Mouse (Mus musculus) limb, embryonic 14.5 days (tissue): Measurements from ENCODE around the gene Lrig3. TPM values are rescaled to one million over a fixed set of nuclear protein-coding genes. Genes with fewer than 3 reads are reported as not detected.

ENCODE experiments used
- ATAC-seq: fragments of 200-750 bp; cut with Nextera tagmentation; 2 replicates; pipeline ENCODE4 v1.8.0; 2017; ENCODE audit warnings: low read depth, moderate number of reproducible peaks, moderate TSS enrichment; ENCODE audit not compliant: low FRiP score
- DNase-seq: peaks from one replicate; pipeline ENCODE4 v3.0.0-alpha.2; 2015; ENCODE audit warnings: low spot score
- H3K27ac ChIP-seq: fragments of 300-500 bp; sonication (generic); replicated peaks from 2 replicates; pipeline ENCODE4 v1.5.1; 2014; ENCODE audit warnings: low read depth, mild to moderate bottlenecking, low read length, moderate library complexity, mixed read lengths
- H3K27me3 ChIP-seq: fragments of 300-500 bp; sonication (generic); 2 replicates; pipeline ENCODE4 v1.6.1; 2014; ENCODE audit warnings: low read length, mixed read lengths; ENCODE audit not compliant: control insufficient read depth, insufficient read depth
- H3K36me3 ChIP-seq: fragments of 300-500 bp; sonication (generic); 2 replicates; pipeline ENCODE4 v1.6.1; 2014; ENCODE audit warnings: mild to moderate bottlenecking, low read length, moderate library complexity, mixed read lengths; ENCODE audit not compliant: control insufficient read depth, insufficient read depth
- H3K4me1 ChIP-seq: fragments of 300-500 bp; sonication (generic); 2 replicates; pipeline ENCODE4 v1.6.1; 2014; ENCODE audit warnings: antibody characterized with exemption, low read length, mixed read lengths; ENCODE audit not compliant: control insufficient read depth, insufficient read depth
- H3K4me2 ChIP-seq: fragments of 300-500 bp; sonication (generic); replicated peaks from 2 replicates; pipeline ENCODE4 v1.6.1; 2014; ENCODE audit warnings: low read depth, mild to moderate bottlenecking, low read length, moderate library complexity; ENCODE audit not compliant: severe bottlenecking
- H3K4me3 ChIP-seq: fragments of 300-500 bp; sonication (generic); replicated peaks from 2 replicates; pipeline ENCODE4 v1.5.1; 2014; ENCODE audit warnings: low read length
- H3K9ac ChIP-seq: fragments of 300-500 bp; sonication (generic); 2 replicates; pipeline ENCODE4 v1.6.1; 2014; ENCODE audit warnings: mild to moderate bottlenecking, low read depth, low read length, moderate library complexity; ENCODE audit not compliant: severe bottlenecking
- H3K9me3 ChIP-seq: fragments of 300-500 bp; sonication (generic); 2 replicates; pipeline ENCODE4 v1.6.1; 2016; ENCODE audit warnings: low read length; ENCODE audit not compliant: control insufficient read depth
- POLR2A ChIP-seq: fragments of 200-500 bp; IDR thresholded peaks from 2 replicates; pipeline ENCODE4 v1.8.0; 2012; ENCODE audit warnings: inconsistent platforms, mild to moderate bottlenecking, moderate library complexity, borderline replicate concordance; ENCODE audit not compliant: insufficient read depth, insufficient read length; ENCODE audit errors: extremely low read depth
- WGBS: fragments of 180-500 bp; shearing (Covaris S2); extraction: QIAGEN DNeasy Blood & Tissue Kit; methylation state at CpG from one replicate; pipeline ENCODE4 v1.1.7; 2014; 5-methylcytosine and 5-hydroxymethylcytosine counted together
- polyA plus RNA-seq, 2 experiments: library from polyadenylated mRNA; depleted of rRNA in 1 of 2; stranded (reverse) in 1 of 2; unstranded in 1 of 2; fragments of >200 nt; fragmentation: Nextera tagmentation in 1 of 2; extraction: Ambion mirVana in 1 of 2; gene quantifications; 2 replicates each; pipeline versions ENCODE4 v1.2.1 to v1.2.3; 2012 to 2014

The Lrig3 gene
- polyA plus RNA-seq, 2 experiments: 47.0 to 84.9 TPM

GRCm38 (mm10) chr10:125929961-125930360, 36.0 kb upstream of the Lrig3 start:
- DNase-seq (no peak), ATAC-seq (no peak)
- H3K9ac ChIP-seq: no peak overlapping the region
- H3K4me3 ChIP-seq: no peak overlapping the region
- no peak for TF ChIP-seq POLR2A
- 65% methylated on average over 3 of the region's 3 CpGs for WGBS
- H3K27me3 ChIP-seq: no peaks in the 10 kb centered on the region
- no peaks in the 10 kb centered on the region for H3K9me3 ChIP-seq
- no peaks in the 10 kb centered on the region for H3K36me3 ChIP-seq
- no peak overlapping the region for H3K4me2 ChIP-seq
- no peaks in the 10 kb centered on the region for H3K4me1 ChIP-seq
- H3K27ac ChIP-seq: no peak overlapping the region

GRCm38 (mm10) chr10:125933388-125933787, 32.6 kb upstream of the Lrig3 start:
- H3K27me3 ChIP-seq: no peaks in the 10 kb centered on the region
- peaks cover 4% of the 10 kb centered on the region; the same call in 1 of the 2 replicates for H3K4me1 ChIP-seq
- DNase-seq (no peak), ATAC-seq (no peak)
- H3K9ac ChIP-seq: no peak overlapping the region
- H3K9me3 ChIP-seq: no peaks in the 10 kb centered on the region
- H3K27ac ChIP-seq: no peak overlapping the region
- 82% methylated on average over 6 of the region's 6 CpGs for WGBS
- TF ChIP-seq POLR2A: no peak
- no peak overlapping the region for H3K4me3 ChIP-seq
- no peak overlapping the region for H3K4me2 ChIP-seq
- no peaks in the 10 kb centered on the region for H3K36me3 ChIP-seq

- H3K9me3 ChIP-seq: no peaks in the 10 kb centered on the region
- H3K36me3 ChIP-seq: no peaks in the 10 kb centered on the region
- DNase-seq (no peak), ATAC-seq (no peak)
- no peak overlapping the region for H3K4me2 ChIP-seq
- no peaks in the 10 kb centered on the region for H3K27me3 ChIP-seq
- peaks cover 4% of the 10 kb centered on the region; the same call in 1 of the 2 replicates for H3K4me1 ChIP-seq
- no peak overlapping the region for H3K27ac ChIP-seq
- TF ChIP-seq POLR2A: no peak
- 62% methylated on average over 3 of the region's 3 CpGs for WGBS
- no peak overlapping the region for H3K9ac ChIP-seq
- H3K4me3 ChIP-seq: no peak overlapping the region
Observed at GRCm38 (mm10) chr10:125934095-125934494, 31.9 kb upstream of the Lrig3 start.

GRCm38 (mm10) chr10:125937517-125938497, 28.2 kb upstream of the Lrig3 start:
- no peak overlapping the region for H3K4me3 ChIP-seq
- H3K27ac ChIP-seq: no peak overlapping the region
- no peaks in the 10 kb centered on the region for H3K36me3 ChIP-seq
- H3K27me3 ChIP-seq: no peaks in the 10 kb centered on the region
- H3K4me1 ChIP-seq: peaks cover 23% of the 10 kb centered on the region
- no peak for DNase-seq
- 0 out of 2 replicates have a peak overlapping the region, but pooled peaks have one; percentile 2 for H3K4me2 ChIP-seq
- WGBS: 54% methylated on average over 11 of the region's 11 CpGs
- H3K9me3 ChIP-seq: no peaks in the 10 kb centered on the region
- ATAC-seq: peak; percentile 26; the same call in 1 of the 2 replicates
- no peak for TF ChIP-seq POLR2A
- no peak overlapping the region for H3K9ac ChIP-seq

GRCm38 (mm10) chr10:125938528-125939402, 27.2 kb upstream of the Lrig3 start:
- DNase-seq (no peak), ATAC-seq (no peak)
- no peaks in the 10 kb centered on the region for H3K9me3 ChIP-seq
- 57% methylated on average over 12 of the region's 12 CpGs for WGBS
- no peak for TF ChIP-seq POLR2A
- no peak overlapping the region for H3K4me3 ChIP-seq
- H3K36me3 ChIP-seq: no peaks in the 10 kb centered on the region
- no peak overlapping the region for H3K9ac ChIP-seq
- peaks cover 30% of the 10 kb centered on the region for H3K4me1 ChIP-seq
- H3K4me2 ChIP-seq: no peak overlapping the region
- no peaks in the 10 kb centered on the region for H3K27me3 ChIP-seq
- no peak overlapping the region for H3K27ac ChIP-seq
